Mouse (Mus musculus) embryo, embryonic 10 days (tissue): ENCODE results near the gene Slco6c1.

Source experiments
- DNase-seq: peaks from one replicate; pipeline ENCODE4 v3.0.0-alpha.2; 2015; ENCODE audit warnings: low spot score

Slco6c1 gene

GRCm38 (mm10) chr1:97128201-97128600 lies at the start of gene Slco6c1:
TSS of gene Slco6c1 (minus strand) at chr1:97128301.
- no peak for DNase-seq

DNA sequence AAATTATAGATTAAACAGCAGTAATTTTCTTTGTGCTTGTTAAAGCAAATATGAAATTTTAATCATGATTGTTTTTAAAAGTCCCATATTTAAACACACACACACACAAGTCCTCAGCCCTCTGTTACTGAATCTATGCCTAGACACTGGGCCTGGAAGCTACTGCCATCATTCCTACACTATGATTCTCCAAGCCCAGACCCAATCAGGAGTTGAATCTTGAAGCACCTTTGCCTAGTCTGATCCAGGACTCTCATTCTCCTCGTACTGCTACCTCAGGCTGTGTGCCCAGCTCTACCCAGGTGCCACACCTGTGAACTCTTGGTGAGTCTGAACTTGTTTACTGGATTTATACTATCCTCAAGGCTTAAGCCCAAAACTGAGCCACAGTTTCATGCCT lies 89.1 kb downstream of the Slco6c1 start:
- no peak for DNase-seq

DNA sequence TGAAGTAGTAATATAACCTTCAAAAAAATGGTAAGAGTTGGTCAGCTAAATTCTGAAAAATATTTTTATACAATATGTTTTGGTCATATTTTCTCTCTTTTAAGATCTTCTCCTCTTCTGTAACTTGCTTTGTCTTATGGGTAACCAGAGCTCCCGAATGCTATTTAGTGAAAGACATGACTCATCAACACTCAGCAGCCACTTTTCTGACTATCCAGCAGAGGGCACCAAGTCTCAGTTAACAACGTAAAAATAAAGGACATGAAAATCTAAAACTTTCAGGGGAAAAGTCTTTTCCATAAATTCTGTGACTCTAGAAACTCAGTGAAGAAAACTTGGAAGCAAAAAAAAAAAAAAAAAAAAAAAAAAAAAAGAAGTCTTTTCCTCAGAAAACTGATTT lies 89.6 kb downstream of the Slco6c1 start:
- peak; percentile 70 for DNase-seq

DNA sequence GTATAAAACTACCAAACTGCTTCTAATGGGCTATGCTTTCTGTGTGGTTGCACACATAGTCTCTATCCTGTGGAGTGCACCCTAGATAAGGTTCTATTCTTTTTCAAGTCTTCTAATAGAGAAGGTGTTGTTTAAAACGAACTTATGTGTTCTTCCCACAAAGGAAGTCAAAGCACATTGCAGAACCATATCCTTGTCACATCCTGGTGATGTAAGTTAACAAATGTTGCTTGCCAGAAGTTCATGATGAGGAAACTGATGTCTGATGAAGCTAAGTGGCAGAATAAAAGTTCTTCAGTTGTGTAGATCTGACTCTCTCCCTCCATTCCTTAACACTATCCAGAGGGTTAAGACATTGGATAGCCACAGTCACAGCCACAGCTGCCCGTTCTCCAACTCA lies 90.1 kb downstream of the Slco6c1 start:
- no peak for DNase-seq

DNA sequence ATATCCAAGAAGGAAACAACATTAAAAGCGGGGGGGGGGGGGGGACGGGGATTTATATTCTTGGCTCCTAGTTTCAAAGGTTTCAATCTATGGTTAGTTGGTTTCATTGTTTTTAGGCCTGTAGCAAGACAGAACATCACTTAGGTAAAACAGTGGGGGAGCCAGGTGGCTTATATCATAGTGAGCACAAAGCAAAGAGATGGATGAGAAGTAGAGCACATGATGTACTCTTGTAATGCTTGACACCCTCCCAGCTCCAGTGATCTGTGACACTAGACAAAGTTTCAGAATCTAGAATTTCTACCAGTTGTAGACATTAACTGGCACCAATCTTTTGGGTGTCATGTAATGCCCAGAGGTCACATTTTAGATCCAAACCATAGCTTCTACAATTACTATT lies 106.7 kb downstream of the Slco6c1 start:
- no peak for DNase-seq

GRCm38 (mm10) chr1:97019404-97019803 lies 108.7 kb downstream of the Slco6c1 start:
- DNase-seq: no peak

DNA sequence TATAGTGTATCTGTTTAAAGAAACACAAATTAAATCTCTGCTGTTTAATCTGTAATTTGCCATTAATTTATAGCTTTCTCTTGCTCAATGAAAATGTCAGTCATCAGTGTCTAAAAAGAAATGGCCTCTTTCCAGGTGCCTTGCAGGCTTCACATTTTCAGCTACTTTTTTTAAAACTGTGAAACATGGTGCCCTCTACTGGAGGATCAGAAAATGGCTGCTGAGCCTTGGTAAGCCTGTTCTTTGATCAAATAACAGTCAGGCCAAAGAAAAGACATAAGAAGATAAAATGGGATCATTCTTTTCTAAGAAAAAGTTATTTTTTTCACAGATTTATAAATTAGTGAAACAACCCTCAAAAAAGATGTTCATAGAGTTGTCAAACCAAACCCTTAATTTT lies 109.1 kb downstream of the Slco6c1 start:
- peak; percentile 47 for DNase-seq
